Mouse (Mus musculus): Measurements from ENCODE around the gene Ppp1cc.

DNA sequence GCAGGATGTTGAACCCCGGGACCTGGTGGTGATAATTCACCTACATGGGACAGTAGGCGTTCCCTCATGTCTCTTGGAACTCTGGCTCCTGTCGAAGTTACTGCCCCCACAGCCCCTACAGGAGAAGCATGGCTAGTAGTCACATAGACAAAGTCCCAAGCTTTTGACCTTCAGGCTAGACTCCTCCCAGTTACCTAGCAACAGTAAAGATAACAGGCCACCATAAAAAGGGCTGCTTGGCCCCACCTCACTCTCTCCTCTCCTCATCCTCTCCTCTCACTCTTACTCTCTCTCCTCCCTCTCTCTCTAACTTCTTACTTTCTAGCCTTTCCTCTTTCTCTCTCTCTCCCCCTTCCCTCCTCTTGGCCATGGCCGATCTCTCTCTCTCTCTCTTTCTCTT lies 42.8 kb downstream of the Ppp1cc start:
- TF ChIP-seq CTCF (IDR thresholded peaks at IDR 0.05; ENCODE audit: borderline replicate concordance, control insufficient read depth, extremely low read depth, insufficient read depth, low read length, poor library complexity) (no peak), POLR2A (IDR thresholded peaks at IDR 0.05; ENCODE audit: control insufficient read depth, extremely low read depth, insufficient read depth, low read length, poor library complexity) (no peak)

Measured in thymus, adult 2 months (tissue).